Mouse (Mus musculus): ENCODE results near the gene Slc25a5.

The Slc25a5 gene

GRCm38 (mm10) chrX:36799131-36799879 is 3.9 kb downstream of the Slc25a5 start:
- no peak for DNase-seq (ENCODE audit: low read depth, low spot score)

- DNase-seq (ENCODE audit: low read depth, low spot score) = no peak
These were observed 7.7 kb downstream of the Slc25a5 start for GRCm38 (mm10) chrX:36803189-36803588.

GRCm38 (mm10) chrX:36804196-36804595 is 8.7 kb downstream of the Slc25a5 start:
- DNase-seq (ENCODE audit: low read depth, low spot score) = no peak

GRCm38 (mm10) chrX:36805466-36806235 is 10.2 kb downstream of the Slc25a5 start:
- no peak for DNase-seq (ENCODE audit: low read depth, low spot score)

- peak; percentile 95 for DNase-seq (ENCODE audit: low read depth, low spot score)
These were observed 12.2 kb downstream of the Slc25a5 start for GRCm38 (mm10) chrX:36807360-36808317.

- DNase-seq (ENCODE audit: low read depth, low spot score) = no peak
These were observed 12.8 kb downstream of the Slc25a5 start for GRCm38 (mm10) chrX:36808318-36808683.

- peak; percentile 50 for DNase-seq (ENCODE audit: low read depth, low spot score)
These were observed 15.9 kb downstream of the Slc25a5 start for GRCm38 (mm10) chrX:36811377-36811776.

- no peak for DNase-seq (ENCODE audit: low read depth, low spot score)
These were observed 18.8 kb downstream of the Slc25a5 start for GRCm38 (mm10) chrX:36814161-36814836.

GRCm38 (mm10) chrX:36815022-36815421 is 19.6 kb downstream of the Slc25a5 start:
- DNase-seq (ENCODE audit: low read depth, low spot score) = no peak

GRCm38 (mm10) chrX:36815439-36815838 is 20.0 kb downstream of the Slc25a5 start:
- no peak for DNase-seq (ENCODE audit: low read depth, low spot score)

- no peak for DNase-seq (ENCODE audit: low read depth, low spot score)
These were observed 21.0 kb downstream of the Slc25a5 start for GRCm38 (mm10) chrX:36816368-36816899.

- DNase-seq (ENCODE audit: low read depth, low spot score) = no peak
These were observed 21.5 kb downstream of the Slc25a5 start for GRCm38 (mm10) chrX:36816953-36817441.

- no peak for DNase-seq (ENCODE audit: low read depth, low spot score)
These were observed 24.1 kb downstream of the Slc25a5 start for GRCm38 (mm10) chrX:36819575-36819974.

GRCm38 (mm10) chrX:36820201-36820600 is 24.8 kb downstream of the Slc25a5 start:
- peak; percentile 58 for DNase-seq (ENCODE audit: low read depth, low spot score)

- no peak for DNase-seq (ENCODE audit: low read depth, low spot score)
These were observed 28.7 kb downstream of the Slc25a5 start for GRCm38 (mm10) chrX:36823932-36824711.

GRCm38 (mm10) chrX:36825032-36825431 is 29.6 kb downstream of the Slc25a5 start:
- DNase-seq (ENCODE audit: low read depth, low spot score) = no peak

GRCm38 (mm10) chrX:36826873-36827272 is 31.4 kb downstream of the Slc25a5 start:
- DNase-seq (ENCODE audit: low read depth, low spot score) = no peak

GRCm38 (mm10) chrX:36830271-36830670 is 34.8 kb downstream of the Slc25a5 start:
- DNase-seq (ENCODE audit: low read depth, low spot score) = peak; percentile 55

GRCm38 (mm10) chrX:36831632-36832031 is 36.2 kb downstream of the Slc25a5 start:
- DNase-seq (ENCODE audit: low read depth, low spot score) = peak; percentile 68

All from brain, adult 2 months (tissue).